8 mouse cellular contexts compared by ENCODE assay signal in the genomic region with DNA sequence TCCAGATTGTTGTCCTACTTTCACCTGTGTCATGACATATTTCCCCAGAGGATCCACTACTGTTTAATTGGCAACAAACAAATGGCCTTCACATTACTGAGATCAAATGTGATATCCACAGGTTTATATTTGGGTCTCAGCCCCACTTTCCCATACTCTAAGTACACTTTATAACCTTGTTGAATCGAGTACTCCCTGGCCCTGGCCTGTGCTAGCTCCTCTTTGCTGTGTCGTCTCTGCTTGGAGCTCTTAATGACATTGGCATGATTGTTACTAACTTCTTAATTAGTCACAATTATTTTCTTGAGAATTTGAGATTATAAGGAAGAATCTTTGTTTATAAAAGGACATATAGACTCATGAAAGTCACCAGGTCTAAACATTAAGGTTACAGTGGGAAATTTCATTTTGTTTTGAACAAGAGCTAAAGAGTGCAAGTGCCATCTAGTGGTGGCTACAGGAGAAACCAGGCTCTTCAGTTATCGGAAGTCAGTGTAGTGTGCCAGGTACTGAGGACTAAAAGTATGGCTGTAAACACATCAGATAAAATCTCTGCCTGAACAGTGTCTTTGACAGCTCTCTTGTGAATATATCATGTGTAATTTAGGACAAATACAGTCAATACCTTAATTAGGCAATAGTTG. TPM values are rescaled to one million over a fixed set of nuclear protein-coding genes. Genes with fewer than 3 reads are reported as not detected.
A peak's percentile ranks its signal among the peaks of the same experiment; 100 is the strongest.
DNase-seq lines count a peak whose midpoint lies in the region; ATAC-seq lines count a peak whose summit lies in the region.

No protein-coding gene starts in this region.

- peak; percentile 8 to 35 for DNase-seq in heart, postnatal 10 days
- DNase-seq in heart, adult 9 months (ENCODE audit: low spot score in 2 of 2): no peak
- peak; percentile 33 for DNase-seq in A20 (ENCODE audit: low read depth, low spot score)
- DNase-seq in kidney, postnatal 14 days: peak; percentile 15
- peak; percentile 22 for DNase-seq in naive thymus-derived CD4-positive, alpha-beta T cell, adult 2 months (ENCODE audit: low read depth)
- DNase-seq in cerebellum, adult 11 months: no peak
- no peak for DNase-seq in gastrocnemius, adult 8-10 months (ENCODE audit: low spot score in 2 of 2)

- intact Hi-C loops in heart, postnatal 10 days (cut with DNase I): loop anchor here (5.0 kb wide), 2 partner anchors 131 to 571 kb away; no protein-coding TSS in a partner anchor

- peak; percentile 82 for ATAC-seq in common myeloid progenitor, adult 5-6 weeks (replicated peaks; ENCODE audit: low read depth, poor library complexity, severe bottlenecking)

RNA-seq across cellular contexts. Expression of gene Ovch2, which starts 12.9 kb away (rescaled TPM):
- total RNA-seq in heart, postnatal 10 days (2021): not detected
- not detected in 2 replicates for total RNA-seq in common myeloid progenitor, adult 5-6 weeks (2017)
- not detected for total RNA-seq in gastrocnemius, adult 8-10 months (2022)

RNA-seq across cellular contexts. Expression of gene Olfr467, which starts 24.0 kb away (rescaled TPM):
- total RNA-seq in heart, postnatal 10 days (2021): not detected
- total RNA-seq in common myeloid progenitor, adult 5-6 weeks (2017): not detected in 2 replicates
- not detected for total RNA-seq in gastrocnemius, adult 8-10 months (2022)

RNA-seq across cellular contexts. Expression of gene Cyb5r2, which starts 30.3 kb away (rescaled TPM):
- total RNA-seq in heart, postnatal 10 days (2021): not detected
- total RNA-seq in common myeloid progenitor, adult 5-6 weeks (2017): not detected in 2 replicates
- under 1 TPM in 2 of 4 experiments, not detected in 2; 0.25 to 0.36 TPM for total RNA-seq in gastrocnemius, adult 8-10 months (2022)

RNA-seq across cellular contexts. Expression of gene Olfr469, which starts 37.2 kb away (rescaled TPM):
- total RNA-seq in heart, postnatal 10 days (2021): not detected
- total RNA-seq in common myeloid progenitor, adult 5-6 weeks (2017): not detected in 2 replicates
- total RNA-seq in gastrocnemius, adult 8-10 months (2022): not detected

RNA-seq across cellular contexts. Expression of gene Olfr470, which starts 59.2 kb away (rescaled TPM):
- not detected for total RNA-seq in heart, postnatal 10 days (2021)
- not detected in 2 replicates for total RNA-seq in common myeloid progenitor, adult 5-6 weeks (2017)
- not detected for total RNA-seq in gastrocnemius, adult 8-10 months (2022)

Comparison
In these comparisons a context has a peak if more than half of its experiments do, and no peak if none do; other contexts are left out.
1. DNase-seq: peak in heart, postnatal 10 days (2 of 2), A20 (single experiment), kidney, postnatal 14 days (single experiment) and naive thymus-derived CD4-positive, alpha-beta T cell, adult 2 months (single experiment); none in heart, adult 9 months (0 of 2), cerebellum, adult 11 months (single experiment) and gastrocnemius, adult 8-10 months (0 of 2).